Mouse (Mus musculus): ENCODE measurements around the gene Cox7a2l.

Gene Cox7a2l

GRCm38 (mm10) chr17:83517280-83518015 lies at the start of gene Cox7a2l:
Gene Cox7a2l, minus strand, starts transcription at chr17:83517330.
- no peak for DNase-seq

DNA sequence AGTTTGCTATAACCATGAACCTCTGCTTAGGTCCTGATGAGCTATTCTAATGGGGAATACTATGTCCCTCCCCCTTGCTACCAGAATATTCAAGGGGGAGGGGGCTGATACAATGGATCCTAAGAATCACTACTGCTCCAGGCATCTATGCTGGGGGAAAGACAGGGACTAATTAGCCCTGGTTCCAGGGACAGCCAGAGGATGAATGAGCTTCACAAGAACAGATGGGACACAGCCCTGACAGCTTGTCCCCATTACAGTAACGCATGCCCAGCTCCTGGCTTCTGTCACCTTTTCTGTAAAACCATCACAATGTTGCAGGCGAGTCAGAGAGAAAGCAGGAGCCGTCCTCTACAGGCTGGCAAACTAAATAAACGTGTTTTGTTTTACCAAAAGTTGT lies 48.4 kb upstream of the Cox7a2l start:
- no peak for DNase-seq

- no peak for DNase-seq
These were observed 47.1 kb upstream of the Cox7a2l start for GRCm38 (mm10) chr17:83564119-83564820.

GRCm38 (mm10) chr17:83563703-83564111 lies 46.6 kb upstream of the Cox7a2l start:
- DNase-seq: peak; percentile 16 to 64

GRCm38 (mm10) chr17:83562153-83563010 lies 45.3 kb upstream of the Cox7a2l start:
- DNase-seq: no peak

GRCm38 (mm10) chr17:83559081-83559480 lies 42.0 kb upstream of the Cox7a2l start:
- DNase-seq: no peak

GRCm38 (mm10) chr17:83555836-83556235 lies 38.7 kb upstream of the Cox7a2l start:
- DNase-seq: no peak

DNA sequence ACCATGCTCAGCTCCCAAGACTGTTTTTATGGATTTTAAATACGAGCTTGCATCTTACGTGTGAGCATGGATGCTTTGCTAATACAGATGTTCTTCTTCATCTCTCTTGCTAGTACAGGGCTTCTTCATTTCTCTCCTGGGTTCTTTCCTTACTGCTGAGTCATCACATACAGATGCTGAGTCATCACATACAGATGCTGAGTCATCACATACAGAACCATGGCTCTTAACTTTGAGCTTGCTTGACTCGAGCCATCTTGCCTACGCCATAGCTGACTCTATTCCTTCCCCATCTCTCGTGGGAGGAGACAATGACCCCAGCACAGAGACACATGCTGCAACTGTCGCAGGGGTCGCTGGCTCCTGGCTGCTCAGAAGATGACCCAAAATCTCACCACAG lies 37.9 kb upstream of the Cox7a2l start:
- no peak for DNase-seq

GRCm38 (mm10) chr17:83548501-83549233 lies 31.5 kb upstream of the Cox7a2l start:
- peak in 1 of 2 experiments; percentile 19 for DNase-seq

DNA sequence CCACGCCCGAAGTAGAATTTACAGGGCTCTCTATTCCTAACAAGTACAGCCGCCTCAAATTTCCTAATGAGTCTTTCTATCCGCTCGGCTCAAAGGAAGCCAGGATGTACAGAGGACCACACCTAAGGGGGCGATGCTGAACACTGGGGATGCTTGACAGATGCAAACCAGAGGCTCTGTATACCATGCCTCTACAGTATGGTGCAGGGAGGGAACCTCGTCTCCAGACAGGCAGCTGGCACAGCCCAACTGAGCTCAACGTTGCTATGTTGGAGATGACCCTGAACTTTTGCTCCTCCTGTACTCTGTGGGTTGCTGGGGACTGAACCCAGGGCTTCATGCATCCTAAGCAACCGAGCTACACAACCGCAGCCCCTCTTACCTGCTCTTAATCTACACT lies 30.0 kb upstream of the Cox7a2l start:
- no peak for DNase-seq

GRCm38 (mm10) chr17:83545756-83546742 lies 28.9 kb upstream of the Cox7a2l start:
- DNase-seq: no peak

DNA sequence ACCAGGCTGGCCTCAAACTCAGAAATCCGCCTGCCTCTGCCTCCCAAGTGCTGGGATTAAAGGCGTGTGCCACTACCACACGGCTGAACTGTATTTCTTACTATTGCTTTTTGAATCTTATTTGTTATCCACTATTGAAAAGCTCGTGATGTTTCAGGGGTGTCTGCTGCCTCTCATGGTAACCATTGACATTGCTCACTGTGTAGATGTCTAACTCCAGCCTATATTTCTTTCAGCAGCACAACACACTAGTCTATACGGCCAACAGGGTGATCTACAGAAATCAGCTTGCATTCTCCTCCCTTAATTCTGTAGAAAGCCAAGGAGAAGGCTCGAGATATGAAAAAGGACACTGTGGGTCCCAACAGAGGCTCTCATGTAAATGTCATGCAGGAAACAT lies 28.1 kb upstream of the Cox7a2l start:
- no peak for DNase-seq

GRCm38 (mm10) chr17:83542424-83542823 lies 25.3 kb upstream of the Cox7a2l start:
- DNase-seq: no peak

GRCm38 (mm10) chr17:83539262-83540037 lies 22.3 kb upstream of the Cox7a2l start:
- no peak for DNase-seq

DNA sequence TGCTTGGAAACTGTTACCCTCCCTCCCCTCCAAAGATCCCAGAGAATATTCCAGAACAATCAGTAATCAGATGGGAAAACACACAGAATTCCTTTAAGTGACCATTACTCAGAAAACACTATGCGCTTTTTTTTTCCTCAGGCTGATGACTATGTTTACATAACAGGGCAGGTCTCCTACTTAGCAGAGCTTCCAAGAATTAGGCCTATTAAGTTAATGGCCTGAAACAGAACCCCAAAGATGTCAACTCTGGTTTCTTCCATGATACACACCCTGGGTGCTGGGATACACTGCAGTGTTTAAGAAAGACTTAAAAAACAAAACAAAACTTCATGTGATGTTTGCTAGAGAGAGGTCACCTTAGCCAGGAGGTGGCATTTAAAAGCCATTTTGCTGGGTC lies 21.6 kb upstream of the Cox7a2l start:
- DNase-seq: no peak

- DNase-seq: no peak
These were observed 21.0 kb upstream of the Cox7a2l start for GRCm38 (mm10) chr17:83538141-83538540.

- no peak for DNase-seq
These were observed 16.0 kb upstream of the Cox7a2l start for GRCm38 (mm10) chr17:83533150-83533549.

DNA sequence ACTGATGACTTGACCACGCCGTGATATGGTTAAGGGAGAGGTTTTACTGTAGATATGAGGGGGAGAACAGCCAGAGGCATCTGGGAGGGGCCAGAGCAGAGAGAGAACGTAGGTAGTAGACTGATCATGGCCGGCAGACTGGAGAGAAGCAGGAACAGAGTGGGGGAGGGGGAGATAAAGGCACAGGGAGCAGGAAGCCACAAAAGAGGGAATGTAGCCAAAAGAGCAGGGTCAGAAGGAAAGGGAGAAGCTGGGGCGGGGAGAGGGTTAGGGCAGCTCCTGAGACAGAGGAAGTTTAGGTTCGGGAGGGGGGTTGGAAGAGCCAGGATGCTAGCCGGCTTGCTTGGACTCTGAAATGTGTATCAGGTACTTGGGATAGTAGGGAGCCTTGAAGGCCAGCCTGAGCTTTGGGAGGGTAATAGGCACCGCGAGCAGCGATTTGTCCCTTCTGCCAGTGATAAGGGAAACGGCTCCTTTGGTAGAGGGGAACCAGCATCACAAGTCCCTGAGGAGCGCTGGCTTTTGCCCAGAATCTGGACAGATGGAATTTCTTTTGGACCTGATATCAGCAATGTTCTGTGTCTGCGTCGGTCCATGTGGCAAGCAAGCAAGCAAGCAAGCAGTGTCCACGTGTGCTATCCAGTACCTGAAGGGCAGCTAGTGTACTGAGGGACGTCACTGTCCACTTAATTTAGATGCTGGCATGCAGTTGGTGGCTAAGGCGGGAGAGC lies 10.7 kb upstream of the Cox7a2l start:
- no peak for DNase-seq

DNA sequence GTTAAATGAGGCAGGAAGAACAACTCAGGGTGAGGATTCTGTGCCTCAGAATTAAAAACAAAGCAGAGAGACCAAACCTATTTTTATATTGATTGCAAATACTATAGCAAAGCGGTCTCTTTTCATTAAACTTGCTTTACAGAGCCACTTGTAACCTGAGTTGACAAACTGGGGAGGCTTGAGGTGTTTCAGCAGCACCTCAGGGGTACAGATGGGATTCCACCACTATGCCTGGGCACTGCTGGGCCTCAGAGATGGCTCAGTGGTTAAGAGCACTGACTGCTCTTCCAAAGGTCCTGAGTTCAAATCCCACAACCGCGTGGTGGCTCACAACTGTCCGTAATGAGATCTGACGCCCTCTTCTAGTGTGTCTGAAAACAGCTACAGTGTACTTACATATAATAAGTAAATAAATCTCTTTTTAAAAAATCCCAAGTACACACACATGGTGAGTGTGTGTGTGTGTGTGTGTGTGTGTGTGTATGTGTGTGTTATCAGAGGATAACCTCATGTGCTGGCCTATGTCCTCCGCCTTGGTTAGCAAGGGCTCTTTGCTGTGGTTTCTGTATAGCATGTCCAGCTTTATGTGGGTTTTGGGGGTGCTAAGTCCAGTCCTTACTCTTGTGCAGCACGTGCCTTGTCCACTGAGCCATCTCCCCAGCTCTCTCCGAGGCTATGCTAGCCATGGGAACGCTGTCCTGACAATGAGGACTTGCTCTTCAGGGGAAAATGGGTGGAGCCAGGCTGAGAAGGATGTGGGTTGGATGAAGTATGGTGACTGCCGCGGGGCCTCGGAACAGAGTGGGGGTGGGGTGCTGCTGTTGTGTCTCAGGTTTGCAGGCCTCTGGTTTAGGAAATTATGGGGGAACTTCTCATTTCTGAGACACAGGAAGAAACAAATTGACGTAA lies 9.7 kb upstream of the Cox7a2l start:
- DNase-seq: peak in 1 of 2 experiments; percentile 26
